Mouse (Mus musculus): Measurements from ENCODE around the gene Nme7. TPM values are rescaled to one million over a fixed set of nuclear protein-coding genes. Genes with fewer than 3 reads are reported as not detected.

Gene Nme7
- polyA plus RNA-seq, 1 experiment, result 5.1 TPM

DNA sequence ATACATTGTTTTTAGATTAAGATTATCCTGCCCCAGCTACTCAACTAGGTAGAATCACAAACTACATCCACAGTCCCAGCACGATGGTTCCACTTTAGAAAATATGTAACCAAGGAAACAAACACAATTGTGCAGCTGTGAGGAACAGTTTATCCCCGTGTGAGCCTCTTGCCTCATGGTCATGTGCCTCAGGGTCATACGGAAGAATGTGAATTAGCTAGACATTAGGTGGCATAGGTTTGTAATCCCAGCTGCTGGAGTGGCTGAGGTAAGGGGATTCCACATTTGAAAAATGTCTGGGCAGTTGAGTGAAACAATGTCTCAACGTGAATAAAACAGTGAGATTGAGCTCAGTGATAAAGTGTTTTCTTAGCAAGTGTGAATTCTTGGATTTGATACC, 93.8 kb downstream of the Nme7 start:
- peaks cover 4% of the 10 kb centered on the region for H3K36me3 ChIP-seq (replicated peaks; ENCODE audit: low read length)
- TF ChIP-seq GATA1 (IDR thresholded peaks at IDR 0.05; ENCODE audit: borderline replicate concordance, low read length) (no peak), FLI1 (IDR thresholded peaks at IDR 0.05; ENCODE audit: low read length) (no peak)
- peaks cover 18% of the 10 kb centered on the region for H3K9me3 ChIP-seq
- H3K4me1 ChIP-seq, result no peaks in the 10 kb centered on the region
- no peaks in the 10 kb centered on the region for H3K27me3 ChIP-seq (replicated peaks)
- H3K4me3 ChIP-seq (replicated peaks), result no peak overlapping the region

DNA sequence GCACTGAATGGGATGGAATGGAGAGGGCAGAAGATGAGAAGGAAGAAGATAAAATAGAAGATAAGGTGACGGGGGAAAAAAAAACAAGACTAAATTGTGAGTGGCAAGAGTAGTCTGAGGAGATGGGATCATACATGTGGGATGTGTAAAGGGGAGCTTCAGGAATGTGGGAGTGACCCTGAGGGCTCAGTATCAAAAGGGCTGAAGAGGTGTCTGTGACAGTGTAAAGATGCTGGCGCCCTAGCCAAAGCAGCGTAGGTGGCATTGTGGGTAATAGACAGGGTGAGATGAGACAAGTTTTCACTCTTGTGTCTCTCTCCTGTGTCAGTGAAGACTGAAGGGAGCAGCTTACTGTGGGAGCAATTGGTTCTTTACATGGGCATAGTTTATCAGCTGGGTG, 95.7 kb downstream of the Nme7 start:
- Histone ChIP-seq H3K36me3 (replicated peaks; ENCODE audit: low read length) (peaks cover 16% of the 10 kb centered on the region), H3K4me1 (no peaks in the 10 kb centered on the region), H3K27me3 (replicated peaks) (no peaks in the 10 kb centered on the region), H3K4me3 (replicated peaks) (no peak overlapping the region), H3K9me3 (peaks cover 18% of the 10 kb centered on the region)
- TF ChIP-seq FLI1 (IDR thresholded peaks at IDR 0.05; ENCODE audit: low read length) (no peak), GATA1 (IDR thresholded peaks at IDR 0.05; ENCODE audit: borderline replicate concordance, low read length) (no peak)

DNA sequence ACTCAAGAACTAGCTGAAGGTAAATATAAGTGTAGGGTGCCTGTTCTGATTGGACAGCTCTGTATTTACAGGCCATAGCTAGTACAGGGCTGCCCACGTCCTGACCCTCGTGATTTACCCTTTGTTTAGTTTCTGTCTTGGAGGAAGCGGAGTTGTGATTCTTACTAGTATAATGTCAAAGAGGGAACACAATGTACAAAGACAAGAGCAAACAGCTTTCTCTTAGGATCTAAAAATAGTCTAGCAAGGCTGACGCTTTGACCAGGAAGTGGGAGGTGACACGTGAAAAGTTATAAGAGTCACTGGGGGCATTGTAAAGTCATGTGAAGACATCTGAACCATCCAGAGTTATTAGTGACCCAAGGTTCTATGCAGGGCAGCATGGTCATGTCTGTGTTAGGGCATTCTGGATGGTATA, 101.5 kb downstream of the Nme7 start:
- H3K36me3 ChIP-seq (replicated peaks; ENCODE audit: low read length), result peaks cover 16% of the 10 kb centered on the region
- peaks cover 12% of the 10 kb centered on the region for H3K9me3 ChIP-seq
- no peak for TF ChIP-seq FLI1 (IDR thresholded peaks at IDR 0.05; ENCODE audit: low read length)
- no peak for TF ChIP-seq GATA1 (IDR thresholded peaks at IDR 0.05; ENCODE audit: borderline replicate concordance, low read length)
- H3K27me3 ChIP-seq (replicated peaks), result no peaks in the 10 kb centered on the region
- peaks cover 6% of the 10 kb centered on the region for H3K4me1 ChIP-seq
- no peak overlapping the region for H3K4me3 ChIP-seq (replicated peaks)

DNA sequence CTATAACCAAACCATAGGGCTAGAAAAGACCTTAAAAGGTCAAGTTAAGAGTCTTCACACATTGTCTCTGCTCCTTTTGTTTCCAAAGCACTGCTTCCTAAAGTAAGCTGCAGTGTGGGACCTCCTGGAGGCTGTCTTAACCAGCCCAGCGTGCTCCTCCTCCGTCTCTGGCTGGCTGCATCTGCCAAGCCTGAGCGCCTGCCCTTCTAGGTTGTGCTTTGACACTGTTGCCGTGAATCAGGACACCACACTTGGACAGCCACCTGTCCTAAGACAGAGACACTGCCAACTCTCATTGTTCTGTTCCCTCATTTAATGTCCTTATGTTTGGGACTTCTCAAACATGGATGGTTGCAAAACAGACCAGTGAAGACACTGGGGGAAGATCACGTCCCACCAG, 102.6 kb downstream of the Nme7 start:
- peaks cover 6% of the 10 kb centered on the region for H3K4me1 ChIP-seq
- H3K9me3 ChIP-seq, result peaks cover 6% of the 10 kb centered on the region
- H3K27me3 ChIP-seq (replicated peaks), result no peaks in the 10 kb centered on the region
- no peak overlapping the region for H3K4me3 ChIP-seq (replicated peaks)
- H3K36me3 ChIP-seq (replicated peaks; ENCODE audit: low read length), result peaks cover 16% of the 10 kb centered on the region
- TF ChIP-seq GATA1 (IDR thresholded peaks at IDR 0.05; ENCODE audit: borderline replicate concordance, low read length) (no peak), FLI1 (IDR thresholded peaks at IDR 0.05; ENCODE audit: low read length) (no peak)

- Histone ChIP-seq H3K27me3 (replicated peaks) (no peaks in the 10 kb centered on the region), H3K36me3 (replicated peaks; ENCODE audit: low read length) (peaks cover 9% of the 10 kb centered on the region), H3K4me1 (peaks cover 6% of the 10 kb centered on the region), H3K4me3 (replicated peaks) (no peak overlapping the region), H3K9me3 (no peaks in the 10 kb centered on the region)
- TF ChIP-seq GATA1 (IDR thresholded peaks at IDR 0.05; ENCODE audit: borderline replicate concordance, low read length) (no peak), FLI1 (IDR thresholded peaks at IDR 0.05; ENCODE audit: low read length) (no peak)
Measured at GRCm38 (mm10) chr1:164408655-164409054, 104.7 kb downstream of the Nme7 start.

- no peaks in the 10 kb centered on the region for H3K9me3 ChIP-seq
- H3K36me3 ChIP-seq (replicated peaks; ENCODE audit: low read length), result peaks cover 5% of the 10 kb centered on the region
- TF ChIP-seq FLI1 (IDR thresholded peaks at IDR 0.05; ENCODE audit: low read length) (no peak), GATA1 (IDR thresholded peaks at IDR 0.05; ENCODE audit: borderline replicate concordance, low read length) (no peak)
- no peaks in the 10 kb centered on the region for H3K4me1 ChIP-seq
- H3K4me3 ChIP-seq (replicated peaks), result no peak overlapping the region
- no peaks in the 10 kb centered on the region for H3K27me3 ChIP-seq (replicated peaks)
Measured at GRCm38 (mm10) chr1:164411306-164411705, 107.4 kb downstream of the Nme7 start.

DNA sequence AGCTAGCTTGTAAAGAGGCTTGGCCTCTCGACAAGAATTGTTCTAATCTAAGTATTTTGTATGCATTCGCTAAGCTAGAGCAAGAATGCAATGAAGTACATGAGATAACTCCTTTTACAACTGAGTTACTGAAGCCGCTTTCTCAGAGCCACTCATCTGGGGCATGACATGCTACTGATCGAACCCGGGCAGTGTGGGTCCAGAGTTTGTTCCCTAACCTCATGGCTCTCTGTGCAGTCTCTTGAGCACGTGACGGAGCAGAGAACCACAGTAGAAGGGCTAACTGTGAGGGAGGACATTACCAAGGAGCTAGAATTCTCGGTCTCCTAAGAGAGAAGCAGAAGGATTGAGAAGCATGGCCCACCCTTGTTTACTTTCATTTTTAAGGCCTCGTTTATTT, 109.0 kb downstream of the Nme7 start:
- no peaks in the 10 kb centered on the region for H3K27me3 ChIP-seq (replicated peaks)
- H3K4me1 ChIP-seq, result peaks cover 10% of the 10 kb centered on the region
- H3K4me3 ChIP-seq (replicated peaks), result no peak overlapping the region
- no peak for TF ChIP-seq GATA1 (IDR thresholded peaks at IDR 0.05; ENCODE audit: borderline replicate concordance, low read length)
- no peaks in the 10 kb centered on the region for H3K9me3 ChIP-seq
- H3K36me3 ChIP-seq (replicated peaks; ENCODE audit: low read length), result peaks cover 5% of the 10 kb centered on the region

GRCm38 (mm10) chr1:164413608-164414007, 109.7 kb downstream of the Nme7 start:
- Histone ChIP-seq H3K36me3 (replicated peaks; ENCODE audit: low read length) (peaks cover 5% of the 10 kb centered on the region), H3K4me3 (replicated peaks) (no peak overlapping the region), H3K9me3 (no peaks in the 10 kb centered on the region), H3K4me1 (peaks cover 14% of the 10 kb centered on the region), H3K27me3 (replicated peaks) (no peaks in the 10 kb centered on the region)
- TF ChIP-seq FLI1 (IDR thresholded peaks at IDR 0.05; ENCODE audit: low read length) (no peak), GATA1 (IDR thresholded peaks at IDR 0.05; ENCODE audit: borderline replicate concordance, low read length) (no peak)

DNA sequence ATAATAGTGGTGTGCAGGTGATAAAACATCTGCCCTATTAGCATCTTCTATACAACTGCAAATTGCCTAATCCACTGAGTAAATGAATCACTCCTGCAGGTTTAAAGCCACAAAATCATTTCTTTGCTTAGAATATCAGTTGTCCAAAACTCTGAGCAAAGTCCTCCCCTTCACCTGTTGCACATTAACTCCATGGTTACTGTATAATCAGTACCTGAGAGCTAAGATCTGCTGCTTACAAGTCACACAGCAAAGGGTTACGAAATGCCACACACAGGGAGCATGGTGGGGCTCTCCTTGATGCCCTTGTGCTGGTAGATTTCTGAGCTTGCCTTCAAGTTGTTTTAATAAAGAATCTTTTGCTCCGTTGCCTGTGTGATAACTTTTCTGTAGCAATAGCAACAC, 111.4 kb downstream of the Nme7 start:
- no peak for TF ChIP-seq GATA1 (IDR thresholded peaks at IDR 0.05; ENCODE audit: borderline replicate concordance, low read length)
- TF ChIP-seq FLI1 (IDR thresholded peaks at IDR 0.05; ENCODE audit: low read length), result no peak
- H3K4me3 ChIP-seq (replicated peaks), result no peak overlapping the region
- H3K27me3 ChIP-seq (replicated peaks), result no peaks in the 10 kb centered on the region
- H3K36me3 ChIP-seq (replicated peaks; ENCODE audit: low read length), result peaks cover 5% of the 10 kb centered on the region
- no peaks in the 10 kb centered on the region for H3K9me3 ChIP-seq
- H3K4me1 ChIP-seq, result peaks cover 14% of the 10 kb centered on the region

DNA sequence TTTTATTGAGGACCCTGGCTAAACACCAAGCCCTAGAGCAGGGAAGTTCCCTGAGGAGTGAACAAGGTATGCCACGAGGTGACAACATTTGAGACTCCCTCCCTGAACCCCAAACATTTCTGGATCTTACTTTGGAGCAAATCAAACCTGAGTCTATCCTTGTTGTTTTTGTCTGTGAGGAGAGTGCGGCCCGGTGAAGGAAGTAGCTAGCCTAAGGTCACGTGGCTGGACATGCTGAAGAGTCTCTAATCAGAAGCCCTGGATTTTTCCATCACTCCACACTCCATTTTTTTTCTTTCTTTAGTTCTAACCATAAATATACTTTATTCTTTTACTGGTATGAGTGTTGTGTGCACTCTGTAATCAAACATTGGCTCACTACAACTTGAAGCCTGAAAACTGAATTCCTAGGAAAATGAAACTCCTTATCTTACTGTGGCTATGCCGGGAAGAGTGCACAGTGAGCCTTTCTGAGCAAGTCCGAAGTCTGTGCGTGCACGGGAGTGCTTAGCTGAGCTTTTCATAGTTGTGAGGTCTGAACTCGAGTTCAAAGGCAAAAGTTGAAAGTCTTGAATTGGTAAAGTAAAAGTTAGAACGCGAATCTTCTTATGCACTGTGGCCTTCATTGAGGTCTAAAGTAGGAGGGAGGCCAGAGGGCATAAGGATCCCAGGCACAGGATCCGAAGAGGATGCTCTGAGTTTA, 112.9 kb downstream of the Nme7 start:
- TF ChIP-seq GATA1 (IDR thresholded peaks at IDR 0.05; ENCODE audit: borderline replicate concordance, low read length), result no peak
- no peak for TF ChIP-seq FLI1 (IDR thresholded peaks at IDR 0.05; ENCODE audit: low read length)
- Histone ChIP-seq H3K27me3 (replicated peaks) (no peaks in the 10 kb centered on the region), H3K36me3 (replicated peaks; ENCODE audit: low read length) (peaks cover 5% of the 10 kb centered on the region), H3K4me3 (replicated peaks) (no peak overlapping the region), H3K4me1 (peaks cover 14% of the 10 kb centered on the region), H3K9me3 (no peaks in the 10 kb centered on the region)
